Mouse (Mus musculus) heart, embryonic 11.5 days (tissue): ENCODE data around the gene Prkcq. TPM values are rescaled to one million over a fixed set of nuclear protein-coding genes. Genes with fewer than 3 reads are reported as not detected.

Experiments used
- ATAC-seq: fragments of 200-750 bp; cut with Nextera tagmentation; replicated peaks from 2 replicates; pipeline ENCODE4 v1.8.0; 2017; ENCODE audit warnings: moderate library complexity; ENCODE audit not compliant: insufficient number of reproducible peaks, low FRiP score, low TSS enrichment
- H3K27ac ChIP-seq: fragments of 300-500 bp; sonication (generic); 2 replicates; pipeline ENCODE4 v1.5.1; 2014; ENCODE audit warnings: mild to moderate bottlenecking, low read depth, low read length
- H3K27me3 ChIP-seq: fragments of 300-500 bp; sonication (generic); 2 replicates; pipeline ENCODE4 v1.6.1; 2014; ENCODE audit warnings: mild to moderate bottlenecking, low read length, mixed read lengths; ENCODE audit not compliant: control insufficient read depth, insufficient read depth
- H3K36me3 ChIP-seq: fragments of 300-500 bp; sonication (generic); 2 replicates; pipeline ENCODE4 v1.6.1; 2014; ENCODE audit warnings: mild to moderate bottlenecking, low read length, moderate library complexity, mixed read lengths; ENCODE audit not compliant: control insufficient read depth, insufficient read depth
- H3K4me1 ChIP-seq: fragments of 300-500 bp; sonication (generic); 2 replicates; pipeline ENCODE4 v1.6.1; 2014; ENCODE audit warnings: low read length; ENCODE audit not compliant: control insufficient read depth, insufficient read depth
- H3K4me2 ChIP-seq: fragments of 300-500 bp; sonication (generic); 2 replicates; pipeline ENCODE4 v1.6.1; 2014; ENCODE audit warnings: mild to moderate bottlenecking, moderate library complexity
- H3K4me3 ChIP-seq: fragments of 300-500 bp; sonication (generic); 2 replicates; pipeline ENCODE4 v1.5.1; 2014; ENCODE audit warnings: low read depth, low read length
- H3K9ac ChIP-seq: fragments of 300-500 bp; sonication (generic); 2 replicates; pipeline ENCODE4 v1.6.1; 2014; ENCODE audit warnings: mild to moderate bottlenecking, low read depth, low read length, moderate library complexity
- H3K9me3 ChIP-seq: fragments of 300-500 bp; sonication (generic); replicated peaks from 2 replicates; pipeline ENCODE4 v1.6.1; 2016; ENCODE audit warnings: low read length; ENCODE audit not compliant: control insufficient read depth
- WGBS: fragments of 180-500 bp; shearing (Covaris S2); extraction: QIAGEN DNeasy Blood & Tissue Kit; methylation state at CpG from one replicate; pipeline ENCODE4 v1.1.7; 2014; ENCODE audit not compliant: insufficient replicate concordance; 5-methylcytosine and 5-hydroxymethylcytosine counted together
- polyA plus RNA-seq: library from polyadenylated mRNA; unstranded; fragments of >200 nt; fragmentation: Nextera tagmentation; extraction: Ambion mirVana; gene quantifications from 2 replicates; pipeline ENCODE4 v1.2.1, GENCODE M21; 2014

Prkcq gene
- polyA plus RNA-seq, 1 experiment from 2014 or later: 1.7 TPM

DNA sequence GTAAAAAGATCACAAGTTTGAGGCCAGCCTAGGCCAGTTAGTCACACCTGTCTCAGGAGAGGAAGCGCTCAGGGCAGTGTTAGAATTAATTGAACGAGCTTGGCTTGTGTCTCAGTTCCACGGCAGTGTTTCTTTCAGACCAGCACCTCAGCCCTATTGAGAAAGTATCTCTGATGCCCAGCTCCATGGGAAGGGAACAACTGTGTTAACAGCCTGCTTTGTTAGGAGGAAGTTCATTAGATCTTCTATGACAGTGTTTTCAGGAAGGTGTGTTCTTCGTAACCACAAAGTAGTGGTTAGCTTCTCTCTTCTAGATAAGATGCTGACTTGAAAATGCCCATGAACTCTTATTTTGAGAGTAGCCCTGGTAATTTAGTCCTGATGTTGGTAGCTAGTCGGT lies 31.4 kb downstream of the Prkcq start:
- 70% methylated on average over 5 of the region's 5 CpGs for WGBS
- H3K27ac ChIP-seq: no peak overlapping the region

DNA sequence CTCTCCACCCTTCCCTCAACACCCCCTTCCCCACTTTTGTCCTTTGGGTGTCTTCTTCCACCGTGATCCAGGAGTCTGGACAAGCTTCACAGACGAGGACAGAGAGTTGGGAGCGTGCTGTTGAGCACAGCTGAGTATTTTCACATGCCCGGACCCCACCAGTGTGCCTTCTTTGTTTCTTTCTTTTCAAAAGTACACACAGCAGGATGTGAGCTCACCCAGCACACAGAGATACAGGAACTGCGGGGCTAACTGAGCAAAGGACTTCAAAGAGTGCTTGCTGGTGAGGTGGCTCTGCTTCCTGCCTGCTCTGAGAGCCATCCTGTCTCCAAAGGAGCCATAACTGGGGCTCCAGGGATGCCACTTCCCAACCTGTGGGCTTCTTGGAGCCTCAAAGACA lies 32.3 kb downstream of the Prkcq start:
- ATAC-seq: no peak
- H3K4me1 ChIP-seq: no peaks in the 10 kb centered on the region
- no peak overlapping the region for H3K27ac ChIP-seq
- H3K9me3 ChIP-seq: no peaks in the 10 kb centered on the region
- 68% methylated on average over 5 of the region's 5 CpGs for WGBS
- H3K4me2 ChIP-seq: no peak overlapping the region
- H3K9ac ChIP-seq: no peak overlapping the region
- no peaks in the 10 kb centered on the region for H3K27me3 ChIP-seq
- H3K36me3 ChIP-seq: no peaks in the 10 kb centered on the region
- no peak overlapping the region for H3K4me3 ChIP-seq

More for the DNA sequence above, 31.4 kb downstream of the Prkcq start:
- H3K36me3 ChIP-seq: no peaks in the 10 kb centered on the region
- no peak overlapping the region for H3K4me2 ChIP-seq
- H3K27me3 ChIP-seq: no peaks in the 10 kb centered on the region
- no peaks in the 10 kb centered on the region for H3K4me1 ChIP-seq
- H3K9ac ChIP-seq: no peak overlapping the region
- no peak overlapping the region for H3K4me3 ChIP-seq
- H3K9me3 ChIP-seq: no peaks in the 10 kb centered on the region
- no peak for ATAC-seq

DNA sequence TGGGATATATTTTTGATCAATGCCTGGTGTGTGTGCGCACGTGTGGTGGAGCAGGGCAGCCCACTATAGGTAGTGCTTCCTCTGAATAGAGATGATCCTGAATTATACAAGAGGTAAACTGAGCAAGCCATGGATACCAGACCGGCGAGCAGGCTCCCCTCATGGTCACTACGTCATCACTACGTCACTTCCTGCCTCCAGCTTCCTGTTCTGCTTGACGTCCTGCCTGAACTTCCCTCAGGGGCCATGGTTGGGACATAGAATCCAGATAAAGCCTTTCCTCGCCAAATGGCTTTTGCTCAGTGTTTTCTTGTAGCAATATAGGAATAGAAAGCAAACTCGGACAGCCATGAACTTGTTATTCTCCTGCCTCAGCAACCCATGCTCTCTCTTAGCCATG lies 33.1 kb downstream of the Prkcq start:
- H3K27ac ChIP-seq: no peak overlapping the region
- H3K9me3 ChIP-seq: no peaks in the 10 kb centered on the region
- no peak overlapping the region for H3K4me2 ChIP-seq
- H3K27me3 ChIP-seq: no peaks in the 10 kb centered on the region
- H3K9ac ChIP-seq: no peak overlapping the region
- ATAC-seq: no peak
- no peaks in the 10 kb centered on the region for H3K36me3 ChIP-seq
- H3K4me3 ChIP-seq: no peak overlapping the region
- 72% methylated on average over 9 of the region's 9 CpGs for WGBS
- H3K4me1 ChIP-seq: no peaks in the 10 kb centered on the region

DNA sequence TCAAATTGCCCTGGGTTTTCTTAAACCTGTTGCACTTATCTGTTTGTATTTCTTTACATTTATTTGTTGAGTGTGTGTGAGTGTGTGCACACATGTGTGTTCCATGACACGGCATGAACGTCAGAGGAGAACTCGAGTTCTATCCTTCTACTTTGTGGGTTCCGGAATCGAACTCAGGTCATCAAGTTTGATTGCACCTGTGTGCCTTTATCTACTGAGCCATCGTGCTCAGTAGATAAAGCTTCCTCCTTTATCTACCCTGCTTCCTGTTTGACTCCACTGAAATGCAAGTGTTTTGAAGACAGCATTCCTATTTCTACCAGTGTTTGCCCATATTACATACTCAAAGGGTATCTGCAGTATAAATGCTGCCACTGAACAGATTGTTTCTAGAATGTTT lies 33.8 kb downstream of the Prkcq start:
- Histone ChIP-seq H3K4me3 (no peak overlapping the region), H3K36me3 (no peaks in the 10 kb centered on the region), H3K27me3 (no peaks in the 10 kb centered on the region), H3K9ac (no peak overlapping the region), H3K4me2 (no peak overlapping the region), H3K4me1 (no peaks in the 10 kb centered on the region), H3K27ac (no peak overlapping the region), H3K9me3 (no peaks in the 10 kb centered on the region)
- ATAC-seq: no peak
- 76% methylated on average over 6 of the region's 6 CpGs for WGBS

DNA sequence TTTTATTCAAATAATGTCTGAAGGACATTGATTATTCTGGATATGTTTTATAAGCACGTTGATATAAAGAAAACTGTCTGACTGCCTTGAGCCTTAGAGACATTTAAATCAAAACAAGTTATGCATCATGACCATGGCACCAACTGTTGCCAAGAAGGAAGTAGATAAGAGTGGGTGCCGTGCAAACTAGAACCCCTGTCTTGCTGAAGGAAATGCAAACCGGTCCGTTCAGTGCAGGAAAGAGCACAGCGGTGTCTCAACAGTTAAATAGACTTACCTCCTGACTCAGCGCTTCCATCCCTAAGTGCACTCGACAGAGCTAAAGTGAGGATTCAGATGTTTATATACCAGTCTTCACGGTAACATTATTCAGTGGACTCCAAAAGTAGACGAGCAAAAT lies 36.4 kb downstream of the Prkcq start:
- Histone ChIP-seq H3K9me3 (no peaks in the 10 kb centered on the region), H3K4me3 (no peak overlapping the region), H3K9ac (no peak overlapping the region), H3K36me3 (no peaks in the 10 kb centered on the region), H3K4me1 (no peaks in the 10 kb centered on the region), H3K27ac (no peak overlapping the region), H3K27me3 (no peaks in the 10 kb centered on the region), H3K4me2 (no peak overlapping the region)
- no peak for ATAC-seq
- WGBS: 66% methylated on average over 9 of the region's 9 CpGs

DNA sequence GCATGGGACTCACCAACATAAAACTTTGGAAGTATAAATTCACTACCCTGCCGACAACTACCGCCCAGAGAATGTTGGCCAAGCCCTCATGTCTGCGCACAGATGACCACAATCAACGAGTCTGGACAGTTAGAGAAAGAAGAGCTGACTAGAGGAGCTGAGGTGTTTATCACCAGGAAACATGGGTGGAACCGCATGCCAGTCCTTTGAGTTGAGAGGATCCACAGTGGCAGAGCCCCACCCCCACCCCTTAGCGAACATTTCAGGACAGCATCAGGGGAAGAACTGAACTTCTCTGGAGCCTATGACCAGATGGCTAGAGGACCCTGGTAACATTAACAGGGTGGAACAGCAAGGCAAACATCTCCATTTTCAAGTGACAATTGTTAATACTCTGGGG lies 37.4 kb downstream of the Prkcq start:
- Histone ChIP-seq H3K27me3 (no peaks in the 10 kb centered on the region), H3K9me3 (no peaks in the 10 kb centered on the region), H3K36me3 (no peaks in the 10 kb centered on the region), H3K9ac (no peak overlapping the region), H3K27ac (no peak overlapping the region), H3K4me2 (no peak overlapping the region), H3K4me1 (no peaks in the 10 kb centered on the region), H3K4me3 (no peak overlapping the region)
- 59% methylated on average over 6 of the region's 6 CpGs for WGBS
- ATAC-seq: no peak

DNA sequence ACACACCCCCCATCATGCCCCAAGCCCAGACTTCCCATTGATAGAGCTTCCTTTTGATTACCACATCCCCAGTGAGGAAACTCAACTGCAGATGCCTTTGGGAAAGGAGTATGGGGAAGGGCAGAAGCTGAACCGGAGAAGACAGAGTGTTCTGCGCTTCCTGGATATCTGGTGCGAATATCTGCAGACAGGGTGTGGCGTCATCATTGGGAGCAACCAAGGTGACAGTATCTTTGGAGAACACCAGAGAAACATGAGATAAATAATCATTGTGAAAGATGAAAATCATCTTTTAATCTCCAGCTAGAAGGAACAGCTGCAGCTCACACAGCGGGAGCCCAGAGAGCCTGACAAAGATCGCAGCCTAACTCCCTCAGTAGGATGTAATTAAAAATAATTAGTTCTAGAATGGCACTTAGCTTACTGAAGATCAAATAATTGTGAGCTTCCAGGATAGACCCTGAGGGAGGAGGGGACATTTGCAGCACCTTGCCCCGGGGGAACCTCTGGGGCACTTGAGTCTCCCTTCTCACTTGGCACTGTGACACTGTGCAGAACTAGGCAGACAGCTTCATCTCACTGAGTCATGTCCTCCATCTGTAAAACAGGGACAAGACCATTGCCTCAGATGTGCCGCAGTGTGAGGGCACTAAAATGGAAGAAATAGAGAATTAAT lies 38.5 kb downstream of the Prkcq start:
- Histone ChIP-seq H3K4me2 (no peak overlapping the region), H3K27me3 (no peaks in the 10 kb centered on the region), H3K4me3 (no peak overlapping the region), H3K9ac (no peak overlapping the region), H3K27ac (no peak overlapping the region), H3K9me3 (no peaks in the 10 kb centered on the region), H3K36me3 (no peaks in the 10 kb centered on the region), H3K4me1 (no peaks in the 10 kb centered on the region)
- whole genome bisulfite sequencing: 61% methylated on average over 8 of the region's 8 CpGs
- no peak for ATAC-seq

DNA sequence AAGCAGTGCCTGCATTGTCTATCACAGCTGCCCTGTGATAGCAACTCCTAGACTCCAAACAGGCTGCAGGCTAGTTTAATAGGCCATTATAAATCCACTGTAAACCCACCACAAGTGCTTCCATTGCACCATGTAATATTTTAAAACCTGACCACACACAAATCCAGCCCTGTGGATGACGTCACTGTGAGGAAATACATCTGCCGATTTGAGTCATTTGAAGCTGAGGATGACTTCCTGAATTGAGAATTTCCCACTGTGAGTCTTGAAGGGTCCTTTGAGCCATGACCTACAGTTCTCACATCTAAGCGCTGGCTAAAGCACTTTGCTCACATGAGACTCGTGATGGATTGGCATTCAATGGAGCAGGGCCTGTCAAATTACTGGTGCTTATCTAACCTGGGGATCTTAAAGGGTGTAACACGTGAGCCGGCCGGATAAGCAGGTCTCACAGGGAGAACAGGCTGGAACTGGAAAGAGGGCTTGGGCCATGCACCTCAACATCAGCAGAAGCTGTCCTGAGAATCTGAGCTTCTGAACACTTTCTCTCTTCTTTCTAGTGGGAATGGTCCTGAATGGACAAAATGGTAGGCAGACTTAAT lies 40.2 kb downstream of the Prkcq start:
- no peaks in the 10 kb centered on the region for H3K36me3 ChIP-seq
- no peak overlapping the region for H3K4me2 ChIP-seq
- 64% methylated on average over 7 of the region's 7 CpGs for WGBS
- H3K27ac ChIP-seq: no peak overlapping the region
- no peaks in the 10 kb centered on the region for H3K27me3 ChIP-seq
- no peak overlapping the region for H3K9ac ChIP-seq
- no peak overlapping the region for H3K4me3 ChIP-seq
- H3K9me3 ChIP-seq: no peaks in the 10 kb centered on the region
- ATAC-seq: no peak
- no peaks in the 10 kb centered on the region for H3K4me1 ChIP-seq

DNA sequence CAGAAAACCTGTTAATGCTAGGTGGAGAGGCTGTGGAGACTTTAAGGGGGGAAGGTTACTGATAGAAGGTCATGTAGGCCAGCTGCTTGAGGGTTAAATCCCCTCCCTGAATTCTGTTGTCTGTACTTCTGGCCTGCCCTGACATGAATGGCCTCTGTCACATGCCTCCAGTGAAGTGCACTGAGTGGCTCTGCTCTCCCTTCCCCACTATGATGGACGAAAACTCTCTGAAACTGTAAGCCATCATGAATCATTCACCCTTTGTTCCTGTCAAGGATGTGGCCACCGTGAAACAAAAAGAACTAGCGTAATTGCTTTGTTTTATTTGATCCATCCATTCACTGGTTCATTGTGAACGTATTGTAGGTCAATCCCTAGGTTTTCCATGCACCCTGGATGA lies 44.5 kb downstream of the Prkcq start:
- H3K9ac ChIP-seq: no peak overlapping the region
- H3K27me3 ChIP-seq: no peaks in the 10 kb centered on the region
- no peak for ATAC-seq
- no peak overlapping the region for H3K4me2 ChIP-seq
- no peaks in the 10 kb centered on the region for H3K36me3 ChIP-seq
- H3K9me3 ChIP-seq: no peaks in the 10 kb centered on the region
- no peaks in the 10 kb centered on the region for H3K4me1 ChIP-seq
- WGBS: 73% methylated on average over 4 of the region's 4 CpGs
- no peak overlapping the region for H3K4me3 ChIP-seq
- no peak overlapping the region for H3K27ac ChIP-seq
